In genomic region chr7:43579440-43580171, GRCm38 (mm10) we compare ENCODE assay signal across 8 mouse cellular contexts. TPM values are rescaled to one million over a fixed set of nuclear protein-coding genes. Genes with fewer than 3 reads are reported as not detected.
DNase-seq lines count a peak whose midpoint lies in the region; ATAC-seq lines count a peak whose summit lies in the region.

Zfp719 (plus strand) TSS chr7:43579610.

- peak; percentile 95 for ATAC-seq in megakaryocyte progenitor cell, adult 5-6 weeks (replicated peaks; ENCODE audit: poor library complexity)

- peak; percentile 96 for DNase-seq in adipocyte (ENCODE audit: low spot score)
- DNase-seq in embryo, embryonic 10 days (ENCODE audit: low spot score) = peak; percentile 95
- DNase-seq in gastrocnemius, postnatal 10 days = peak; percentile 86
- DNase-seq in induced T-regulatory cell, adult 2 months (ENCODE audit: low read depth) = peak; percentile 98
- DNase-seq in left cerebral cortex, adult 9 months (ENCODE audit: low spot score in 2 of 2) = peak; percentile 93 to 94
- DNase-seq in right cerebral cortex, postnatal 14 days = peak; percentile 90
- peak; percentile 79 to 91 for DNase-seq in urinary bladder, postnatal 36 days (ENCODE audit: low spot score in 2 of 2)

RNA-seq across cellular contexts. Expression of gene Zfp719, which starts in this region (rescaled TPM):
- 1 to 10 TPM; 6.1 to 7.3 TPM for total RNA-seq in gastrocnemius, postnatal 10 days (2021)
- 11.6 and 12.4 TPM in 2 replicates for total RNA-seq in megakaryocyte progenitor cell, adult 5-6 weeks (2015)
- 6.8 and 7.3 TPM in 2 replicates for total RNA-seq in megakaryocyte progenitor cell, adult 5-6 weeks (2017)

Comparison
In these comparisons a context has a peak if more than half of its experiments do, and no peak if none do; other contexts are left out.
1. Peak in every context shown above with its lines: DNase-seq and ATAC-seq.